Mouse (Mus musculus) neural tube, embryonic 10.5 days (tissue): ENCODE measurements around the gene Fbxl16.

Experiments used
- DNase-seq: peaks from one replicate; pipeline ENCODE4 v3.0.0-alpha.2; 2017; ENCODE audit warnings: low spot score; ENCODE audit errors: extremely low spot score

Fbxl16 gene

GRCm38 (mm10) chr17:25828223-25828594 is 19.3 kb downstream of the Fbxl16 start:
- DNase-seq = peak; percentile 38

GRCm38 (mm10) chr17:25828712-25829557 is 20.1 kb downstream of the Fbxl16 start, which contains the start of gene Jmjd8:
Gene Jmjd8 (plus strand): TSS chr17:25828867.
- DNase-seq = peak; percentile 87

GRCm38 (mm10) chr17:25829558-25830017 is 20.7 kb downstream of the Fbxl16 start:
- DNase-seq = peak; percentile 45

GRCm38 (mm10) chr17:25830200-25830753 is 21.4 kb downstream of the Fbxl16 start:
- DNase-seq = no peak

- DNase-seq = no peak
Measured at GRCm38 (mm10) chr17:25830806-25831431, 22.0 kb downstream of the Fbxl16 start.

GRCm38 (mm10) chr17:25831451-25832281 is 22.8 kb downstream of the Fbxl16 start:
- peak; percentile 33 for DNase-seq

GRCm38 (mm10) chr17:25832436-25833290 is 23.8 kb downstream of the Fbxl16 start:
- DNase-seq = peak; percentile 100

- no peak for DNase-seq
Measured at GRCm38 (mm10) chr17:25833291-25833663, 24.4 kb downstream of the Fbxl16 start, which contains the start of gene Stub1. Gene Stub1 (minus strand): TSS chr17:25833404.

GRCm38 (mm10) chr17:25833961-25834594 is 25.2 kb downstream of the Fbxl16 start:
- DNase-seq = no peak

- no peak for DNase-seq
Measured at GRCm38 (mm10) chr17:25834595-25835222, 25.8 kb downstream of the Fbxl16 start.

GRCm38 (mm10) chr17:25835301-25835700 is 26.4 kb downstream of the Fbxl16 start:
- DNase-seq = no peak

- DNase-seq = no peak
Measured at GRCm38 (mm10) chr17:25835816-25836215, 26.9 kb downstream of the Fbxl16 start.

GRCm38 (mm10) chr17:25836397-25837075 is 27.7 kb downstream of the Fbxl16 start:
- DNase-seq = peak; percentile 35

- peak; percentile 61 for DNase-seq
Measured at GRCm38 (mm10) chr17:25837076-25837410, 28.2 kb downstream of the Fbxl16 start, which contains the start of gene Rhbdl1. Gene Rhbdl1 (minus strand): TSS chr17:25837295.

- no peak for DNase-seq
Measured at GRCm38 (mm10) chr17:25837533-25837932, 28.6 kb downstream of the Fbxl16 start.

GRCm38 (mm10) chr17:25838904-25839303 is 30.0 kb downstream of the Fbxl16 start:
- DNase-seq = no peak

- DNase-seq = no peak
Measured at GRCm38 (mm10) chr17:25839455-25840235, 30.8 kb downstream of the Fbxl16 start.

GRCm38 (mm10) chr17:25840519-25840918 is 31.6 kb downstream of the Fbxl16 start:
- DNase-seq = no peak
